Mouse (Mus musculus) MEL (cell line): Measurements from ENCODE around the gene Prelid3b. TPM values are rescaled to one million over a fixed set of nuclear protein-coding genes. Genes with fewer than 3 reads are reported as not detected.

Experiments used
- DNase-seq: peaks from one replicate; pipeline ENCODE4 v3.0.0; 2011; ENCODE audit warnings: low read depth, low spot score
- H3K27ac ChIP-seq: 2 replicates; pipeline ENCODE4 v1.5.1; 2012; ENCODE audit warnings: low read depth, mild to moderate bottlenecking, control low read depth, low read length, moderate library complexity; ENCODE audit not compliant: control insufficient read depth
- H3K27me3 ChIP-seq, 2 experiments: fragments of 150-350 bp in 1 of 2; sonication (generic) in 1 of 2; 2 replicates each; pipeline ENCODE4 v1.6.1; 2012; ENCODE audit warnings: low read length in 2 of 2, mild to moderate bottlenecking in 2 of 2, improper control_type of control experiment in 1 of 2, moderate library complexity in 1 of 2; ENCODE audit not compliant: insufficient read depth in 2 of 2, control insufficient read depth in 1 of 2
- H3K36me3 ChIP-seq, 2 experiments: 2 replicates each; pipeline ENCODE4 v1.6.1; 2012 to 2014; ENCODE audit warnings: low read length in 2 of 2, improper control_type of control experiment in 1 of 2, inconsistent platforms in 1 of 2, mild to moderate bottlenecking in 1 of 2; ENCODE audit not compliant: insufficient read depth in 2 of 2, control insufficient read depth in 1 of 2
- H3K4me1 ChIP-seq, 2 experiments: fragments of 150-350 bp in 1 of 2; sonication (generic) in 1 of 2; 2 replicates each; pipeline ENCODE4 v1.6.1; 2012; ENCODE audit warnings: low read length in 2 of 2, improper control_type of control experiment in 1 of 2, mild to moderate bottlenecking in 1 of 2; ENCODE audit not compliant: insufficient read depth in 2 of 2, control insufficient read depth in 1 of 2
- H3K4me3 ChIP-seq, 2 experiments: fragments of 150-350 bp in 1 of 2; sonication (generic) in 1 of 2; 2 replicates each; pipeline ENCODE4 v1.5.1; 2012; ENCODE audit warnings: low read depth in 2 of 2, low read length in 2 of 2, mild to moderate bottlenecking in 2 of 2, moderate library complexity in 2 of 2, control low read depth in 1 of 2, improper control_type of control experiment in 1 of 2; ENCODE audit not compliant: control insufficient read depth in 1 of 2, insufficient read depth in 1 of 2
- H3K79me2 ChIP-seq: 2 replicates; pipeline ENCODE4 v1.6.1; 2012; ENCODE audit warnings: mild to moderate bottlenecking, low read length, moderate library complexity; ENCODE audit not compliant: control insufficient read depth, poor library complexity, insufficient read depth
- H3K9ac ChIP-seq: 2 replicates; pipeline ENCODE4 v1.6.1; 2012; ENCODE audit warnings: low read depth, mild to moderate bottlenecking, control low read depth, low read length, moderate library complexity; ENCODE audit not compliant: control insufficient read depth, poor library complexity, severe bottlenecking
- H3K9me3 ChIP-seq: fragments of 150-350 bp; sonication (generic); replicated peaks from 2 replicates; pipeline ENCODE4 v1.6.1; 2012; ENCODE audit warnings: mild to moderate bottlenecking, low read length, improper control_type of control experiment, moderate library complexity; ENCODE audit not compliant: insufficient read depth
- CHD1 ChIP-seq: IDR thresholded peaks from 2 replicates; pipeline ENCODE4 v1.6.1; 2012; ENCODE audit warnings: low read depth, mild to moderate bottlenecking, inconsistent platforms, low read length, improper control_type of control experiment
- EP300 ChIP-seq, 2 experiments: IDR thresholded peaks; 2 replicates each; pipeline ENCODE4 v1.6.1; 2011; ENCODE audit warnings: improper control_type of control experiment in 2 of 2, low read length in 2 of 2, low read depth in 1 of 2, mild to moderate bottlenecking in 1 of 2
- GATA1 ChIP-seq: IDR thresholded peaks from 2 replicates; pipeline ENCODE4 v1.6.1; 2011; ENCODE audit warnings: low read depth, low read length, improper control_type of control experiment
- HCFC1 ChIP-seq: IDR thresholded peaks from 2 replicates; pipeline ENCODE4 v1.6.1; 2012; ENCODE audit warnings: low read depth, mild to moderate bottlenecking, inconsistent platforms, low read length, improper control_type of control experiment, moderate library complexity
- JUND ChIP-seq: IDR thresholded peaks from 2 replicates; pipeline ENCODE4 v1.6.1; 2011; ENCODE audit warnings: low read depth, mild to moderate bottlenecking, improper control_type of control experiment, low read length
- KAT2A ChIP-seq: conservative IDR thresholded peaks from 2 replicates; pipeline ENCODE4 v1.6.1; 2012; ENCODE audit warnings: low read depth, low read length, improper control_type of control experiment, inconsistent platforms
- MAFK ChIP-seq: IDR thresholded peaks from 2 replicates; pipeline ENCODE4 v1.6.1; 2011; ENCODE audit warnings: low read depth, mild to moderate bottlenecking, low read length, improper control_type of control experiment, borderline replicate concordance
- MAX ChIP-seq: IDR thresholded peaks from 2 replicates; pipeline ENCODE4 v1.6.1; 2011; ENCODE audit warnings: low read length, improper control_type of control experiment
- MAZ ChIP-seq: IDR thresholded peaks from 2 replicates; pipeline ENCODE4 v1.6.1; 2012; ENCODE audit warnings: low read depth, mild to moderate bottlenecking, inconsistent platforms, low read length, improper control_type of control experiment
- MEF2A ChIP-seq: IDR thresholded peaks from 2 replicates; pipeline ENCODE4 v1.6.1; 2014; ENCODE audit warnings: low read depth, mild to moderate bottlenecking, inconsistent platforms, low read length, improper control_type of control experiment; ENCODE audit not compliant: poor library complexity, insufficient replicate concordance, severe bottlenecking; ENCODE audit errors: extremely low read depth
- MXI1 ChIP-seq: IDR thresholded peaks from 2 replicates; pipeline ENCODE4 v1.6.1; 2011; ENCODE audit warnings: mild to moderate bottlenecking, low read depth, low read length, improper control_type of control experiment
- MYB ChIP-seq: IDR thresholded peaks from 2 replicates; pipeline ENCODE4 v1.6.1; 2011; ENCODE audit warnings: mild to moderate bottlenecking, low read depth, low read length, improper control_type of control experiment
- NELFE ChIP-seq: IDR thresholded peaks from 2 replicates; pipeline ENCODE4 v1.6.1; 2011; ENCODE audit warnings: low read depth, low read length, improper control_type of control experiment
- POLR2A ChIP-seq, 2 experiments: IDR thresholded peaks; 2 replicates each; pipeline ENCODE4 v1.6.1; 2011 to 2012; ENCODE audit warnings: low read length in 2 of 2, mild to moderate bottlenecking in 2 of 2, control low read depth in 1 of 2, improper control_type of control experiment in 1 of 2, low read depth in 1 of 2, moderate library complexity in 1 of 2; ENCODE audit not compliant: control insufficient read depth in 1 of 2, insufficient read depth in 1 of 2, poor library complexity in 1 of 2
- POLR2AphosphoS2 ChIP-seq: IDR thresholded peaks from 2 replicates; pipeline ENCODE4 v1.6.1; 2011; ENCODE audit warnings: low read length, improper control_type of control experiment
- POLR2AphosphoS5 ChIP-seq: IDR thresholded peaks from 2 replicates; pipeline ENCODE4 v1.6.1; 2012; ENCODE audit warnings: low read depth, borderline replicate concordance, mild to moderate bottlenecking, inconsistent platforms, low read length, moderate library complexity, mixed read lengths
- SMC3 ChIP-seq: IDR thresholded peaks from 2 replicates; pipeline ENCODE4 v1.6.1; 2011; ENCODE audit warnings: low read depth, low read length, improper control_type of control experiment
- TAL1 ChIP-seq: IDR thresholded peaks from 2 replicates; pipeline ENCODE4 v1.6.1; 2012; ENCODE audit warnings: mild to moderate bottlenecking, inconsistent platforms, low read length, moderate library complexity, mixed read lengths
- TCF12 ChIP-seq: IDR thresholded peaks from 2 replicates; pipeline ENCODE4 v1.6.1; 2014; ENCODE audit warnings: low read depth, mild to moderate bottlenecking, inconsistent platforms, low read length, improper control_type of control experiment, moderate library complexity
- UBTF ChIP-seq: IDR thresholded peaks from 2 replicates; pipeline ENCODE4 v1.6.1; 2012; ENCODE audit warnings: low read depth, mild to moderate bottlenecking, inconsistent platforms, low read length, improper control_type of control experiment, moderate library complexity, borderline replicate concordance; ENCODE audit not compliant: insufficient read depth
- USF2 ChIP-seq, 2 experiments: IDR thresholded peaks; 2 replicates each; pipeline ENCODE4 v1.6.1; 2011 to 2012; ENCODE audit warnings: improper control_type of control experiment in 2 of 2, low read length in 2 of 2, borderline replicate concordance in 1 of 2, inconsistent platforms in 1 of 2, low read depth in 1 of 2, mild to moderate bottlenecking in 1 of 2; ENCODE audit not compliant: insufficient read depth in 1 of 2
- ZKSCAN1 ChIP-seq: IDR thresholded peaks from 2 replicates; pipeline ENCODE4 v1.6.1; 2012; ENCODE audit warnings: low read depth, mild to moderate bottlenecking, inconsistent platforms, low read length, improper control_type of control experiment, moderate library complexity
- ZMIZ1 ChIP-seq: IDR thresholded peaks from 2 replicates; pipeline ENCODE4 v1.6.1; 2012; ENCODE audit warnings: low read depth, mild to moderate bottlenecking, inconsistent platforms, low read length, improper control_type of control experiment, moderate library complexity
- polyA plus RNA-seq, 2 experiments: library from polyadenylated mRNA; stranded (reverse) in 1 of 2; unstranded in 1 of 2; fragments of >175 nt in 1 of 2; fragments of >200 nt in 1 of 2; gene quantifications; 2 replicates each; pipeline versions ENCODE4 v1.2.1 to v1.2.4; 2012; ENCODE audit warnings: low replicate concordance in 2 of 2, low read depth in 1 of 2; ENCODE audit not compliant: insufficient read length in 2 of 2, insufficient read depth in 1 of 2, missing spikeins in 1 of 2
- total RNA-seq: library from RNA; depleted of rRNA; stranded (reverse); fragments of 300-350 nt; gene quantifications from 2 replicates; pipeline ENCODE4 v1.2.3, GENCODE M21; 2012

The Prelid3b gene
- total and polyA plus RNA-seq, 3 experiments = 142 to 210 (median 189) TPM

GRCm38 (mm10) chr2:174439450-174439838 lies 33.4 kb downstream of the Prelid3b start:
- DNase-seq = no peak
- Histone ChIP-seq H3K4me1 (peaks cover 5 to 34% of the 10 kb centered on the region in 2 experiments; a peak in 3 of 4 replicates), H3K4me3 (peak overlapping the region; percentile 83 to 96), H3K36me3 (peaks cover 0 to 16% of the 10 kb centered on the region in 2 experiments; a peak in 2 of 4 replicates), H3K27me3 (no peaks in the 10 kb centered on the region), H3K27ac (no peak overlapping the region)
- no peak for TF ChIP-seq KAT2A
- TF ChIP-seq MEF2A = no peak
- no peak for TF ChIP-seq ZKSCAN1
- no peak for TF ChIP-seq MAFK
- no peak for TF ChIP-seq CHD1
- TF ChIP-seq TAL1 = no peak
- TF ChIP-seq TCF12 = 0 out of 2 replicates have a peak, but pooled peaks have one; percentile 5
- TF ChIP-seq EP300 (IDR thresholded peaks at IDR 0.05; ENCODE audit: low read depth in 1 of 2, low read length in 2 of 2) = peak in 1 of 2 experiments; percentile 40; a peak in 1 of 4 replicates
- no peak for TF ChIP-seq UBTF
- TF ChIP-seq HCFC1 = no peak
- TF ChIP-seq USF2 (IDR thresholded peaks at IDR 0.05; ENCODE audit: borderline replicate concordance in 1 of 2, insufficient read depth in 1 of 2, low read depth in 1 of 2, low read length in 2 of 2) = no peak
- no peak for TF ChIP-seq POLR2AphosphoS2
- no peak for TF ChIP-seq JUND
- no peak for TF ChIP-seq SMC3
- TF ChIP-seq ZMIZ1 = no peak
- no peak for TF ChIP-seq MYB
- TF ChIP-seq, all 39 proteins: peak for 2
- no peaks in the 10 kb centered on the region for H3K9me3 ChIP-seq
- peaks cover 4% of the 10 kb centered on the region; the same call in 1 of the 2 replicates for H3K79me2 ChIP-seq
- peak overlapping the region; percentile 23 for H3K9ac ChIP-seq

- Histone ChIP-seq H3K9ac (peak within 1 kb of the TSS; percentile 63), H3K79me2 (peaks cover 4% of the 10 kb centered on the region; the same call in 1 of the 2 replicates), H3K27ac (no peak within 1 kb of the TSS), H3K36me3 (peaks cover 0 to 16% of the 10 kb centered on the region in 2 experiments; a peak in 2 of 4 replicates), H3K4me3 (peak within 1 kb of the TSS; percentile 83 to 96), H3K27me3 (no peaks in the 10 kb centered on the region), H3K4me1 (peaks cover 5 to 35% of the 10 kb centered on the region in 2 experiments; a peak in 3 of 4 replicates), H3K9me3 (no peaks in the 10 kb centered on the region)
- peak; percentile 51; the same call in 1 of the 2 replicates for TF ChIP-seq POLR2AphosphoS2
- TF ChIP-seq GATA1 = 0 out of 2 replicates have a peak, but pooled peaks have one; percentile 15
- peak; percentile 64 for TF ChIP-seq NELFE
- 0 out of 2 replicates have a peak, but pooled peaks have one; percentile 10 for TF ChIP-seq HCFC1
- TF ChIP-seq MYB = no peak
- peak; percentile 64 to 68 for TF ChIP-seq POLR2A (IDR thresholded peaks at IDR 0.05; ENCODE audit: control insufficient read depth in 1 of 2, insufficient read depth in 1 of 2, low read depth in 1 of 2, low read length in 2 of 2, poor library complexity in 1 of 2)
- no peak for TF ChIP-seq POLR2AphosphoS5
- peak; percentile 45; the same call in 1 of the 2 replicates for TF ChIP-seq MAX
- peak; percentile 50; the same call in 1 of the 2 replicates for TF ChIP-seq MXI1
- peak; percentile 84; the same call in 1 of the 2 replicates for TF ChIP-seq MAZ
- DNase-seq = peak; percentile 79
Measured at GRCm38 (mm10) chr2:174438737-174439449, 34.0 kb downstream of the Prelid3b start, which contains the start of gene Ctsz. Gene Ctsz (minus strand): TSS chr2:174439039.
